In genomic region chr11:49844969-49845368, GRCm38 (mm10) we compare ENCODE assay signal across 10 mouse cellular contexts. TPM values are rescaled to one million over a fixed set of nuclear protein-coding genes. Genes with fewer than 3 reads are reported as not detected.
A peak's percentile ranks its signal among the peaks of the same experiment; 100 is the strongest.
DNase-seq lines count a peak whose midpoint lies in the region; ATAC-seq and TF ChIP-seq lines count a peak whose summit lies in the region.
"Had no signal": no experiment of that assay in that cellular context is flagged by ENCODE, and none has a peak within 500 bp of the region (broad histone marks: within the 10 kb centered on the region; RNA-seq: fewer than 3 reads in every experiment).

No protein-coding gene starts in this region.

- no peak overlapping the region for H3K27ac ChIP-seq in intestine, postnatal 0 days (ENCODE audit: low read depth, low read length)
- no peak overlapping the region for H3K27ac ChIP-seq in intestine, embryonic 15.5 days
- H3K27ac ChIP-seq in heart, postnatal 0 days (ENCODE audit: low read depth): no peak overlapping the region
- H3K27ac ChIP-seq in neural tube, embryonic 11.5 days (ENCODE audit: low read depth, low read length): no peak overlapping the region
- H3K27ac ChIP-seq: embryonic facial prominence, embryonic 15.5 days; neural tube, embryonic 12.5 days had no signal

- peaks cover 16% of the 10 kb centered on the region for H3K4me1 ChIP-seq in intestine, postnatal 0 days (replicated peaks; ENCODE audit: control insufficient read depth, insufficient read depth, low read length)
- H3K4me1 ChIP-seq in intestine, embryonic 15.5 days (replicated peaks): peaks cover 13% of the 10 kb centered on the region
- peaks cover 24% of the 10 kb centered on the region for H3K4me1 ChIP-seq in heart, postnatal 0 days (ENCODE audit: control insufficient read depth, insufficient read depth)
- H3K4me1 ChIP-seq in neural tube, embryonic 11.5 days (ENCODE audit: control insufficient read depth, insufficient read depth, low read length): peaks cover 13% of the 10 kb centered on the region

- H3K36me3 ChIP-seq in intestine, postnatal 0 days (ENCODE audit: control insufficient read depth, insufficient read depth): no peaks in the 10 kb centered on the region
- H3K36me3 ChIP-seq in intestine, embryonic 15.5 days: no peaks in the 10 kb centered on the region
- H3K36me3 ChIP-seq in heart, postnatal 0 days (replicated peaks; ENCODE audit: control insufficient read depth, insufficient read depth, low read length): 0 out of 2 replicates have a peak, but pooled peaks cover 4% of the 10 kb centered on the region
- H3K36me3 ChIP-seq in neural tube, embryonic 11.5 days (ENCODE audit: control insufficient read depth, insufficient read depth, low read length): no peaks in the 10 kb centered on the region
- H3K36me3 ChIP-seq: embryonic facial prominence, embryonic 15.5 days; neural tube, embryonic 12.5 days had no signal

- H3K9ac ChIP-seq in intestine, postnatal 0 days (ENCODE audit: low read depth, low read length): no peak overlapping the region
- no peak overlapping the region for H3K9ac ChIP-seq in intestine, embryonic 15.5 days
- H3K9ac ChIP-seq in heart, postnatal 0 days (replicated peaks; ENCODE audit: low read depth, low read length): no peak overlapping the region
- H3K9ac ChIP-seq in neural tube, embryonic 11.5 days (ENCODE audit: low read length): no peak overlapping the region
- H3K9ac ChIP-seq: embryonic facial prominence, embryonic 15.5 days; neural tube, embryonic 12.5 days had no signal

- DNase-seq in R1 (ENCODE audit: low read depth, low spot score): peak; percentile 83
- DNase-seq in cerebellum, postnatal 4 days (ENCODE audit: low spot score in 2 of 2): peak; percentile 49 to 63
- DNase-seq in heart, postnatal 0 days (ENCODE audit: low spot score): peak; percentile 62
- peak; percentile 43 to 50 for DNase-seq in left cerebral cortex, postnatal 36 days (ENCODE audit: low spot score in 2 of 2)
- peak; percentile 53 for DNase-seq in neural tube, embryonic 11.5 days (ENCODE audit: low spot score)
- DNase-seq in thymus, postnatal 10 days (ENCODE audit: low spot score in 2 of 2): peak; percentile 39 to 70

- no peak for ATAC-seq in intestine, postnatal 0 days
- no peak for ATAC-seq in intestine, embryonic 15.5 days
- no peak for ATAC-seq in heart, postnatal 0 days (ENCODE audit: insufficient read depth, low read depth)
- no peak for ATAC-seq in neural tube, embryonic 11.5 days (ENCODE audit: insufficient read depth, low FRiP score, low TSS enrichment)

- no peak for TF ChIP-seq EP300 in heart, postnatal 0 days (IDR thresholded peaks at IDR 0.05; ENCODE audit: low read depth)

- intact Hi-C loops in left cerebral cortex, postnatal 36 days (cut with DNase I): loop anchor here (5.0 kb wide), 3 partner anchors 118 to 193 kb away; partner anchors contain the start of gene Cnot6

- WGBS in intestine, postnatal 0 days: 57% methylated on average over 3 of the region's 3 CpGs
- 42% methylated on average over 3 of the region's 3 CpGs for WGBS in intestine, embryonic 15.5 days
- 25% methylated on average over 3 of the region's 3 CpGs for WGBS in heart, postnatal 0 days
- whole genome bisulfite sequencing in neural tube, embryonic 11.5 days: 65% methylated on average over 3 of the region's 3 CpGs

- no peaks in the 10 kb centered on the region for H3K9me3 ChIP-seq in intestine, postnatal 0 days (ENCODE audit: control insufficient read depth)
- H3K9me3 ChIP-seq in intestine, embryonic 15.5 days: no peaks in the 10 kb centered on the region
- H3K9me3 ChIP-seq in heart, postnatal 0 days (replicated peaks; ENCODE audit: control insufficient read depth, low read length): no peaks in the 10 kb centered on the region
- H3K9me3 ChIP-seq in neural tube, embryonic 11.5 days (ENCODE audit: control insufficient read depth, low read length): no peaks in the 10 kb centered on the region
- H3K9me3 ChIP-seq: embryonic facial prominence, embryonic 15.5 days; neural tube, embryonic 12.5 days had no signal

- peak; percentile 84 for TF ChIP-seq CTCF in intestine, postnatal 0 days (IDR thresholded peaks at IDR 0.05; ENCODE audit: low read depth)
- peak; percentile 77 for TF ChIP-seq CTCF in heart, postnatal 0 days (IDR thresholded peaks at IDR 0.05; ENCODE audit: low read depth)

- no peak overlapping the region for H3K4me3 ChIP-seq in intestine, postnatal 0 days (ENCODE audit: low read depth, low read length)
- no peak overlapping the region for H3K4me3 ChIP-seq in intestine, embryonic 15.5 days (replicated peaks)
- H3K4me3 ChIP-seq in heart, postnatal 0 days (ENCODE audit: low read depth, low read length): no peak overlapping the region
- no peak overlapping the region for H3K4me3 ChIP-seq in neural tube, embryonic 11.5 days (ENCODE audit: low read depth, low read length)
- H3K4me3 ChIP-seq: embryonic facial prominence, embryonic 15.5 days; neural tube, embryonic 12.5 days had no signal

- H3K27me3 ChIP-seq in intestine, postnatal 0 days (replicated peaks; ENCODE audit: control insufficient read depth, insufficient read depth, low read length): no peaks in the 10 kb centered on the region
- no peaks in the 10 kb centered on the region for H3K27me3 ChIP-seq in intestine, embryonic 15.5 days (replicated peaks)
- no peaks in the 10 kb centered on the region for H3K27me3 ChIP-seq in heart, postnatal 0 days (ENCODE audit: control insufficient read depth, insufficient read depth, low read length)
- no peaks in the 10 kb centered on the region for H3K27me3 ChIP-seq in neural tube, embryonic 11.5 days (ENCODE audit: control insufficient read depth, insufficient read depth, low read length)
- H3K27me3 ChIP-seq: embryonic facial prominence, embryonic 15.5 days; neural tube, embryonic 12.5 days had no signal

- H3K4me2 ChIP-seq in intestine, postnatal 0 days (replicated peaks; ENCODE audit: low read depth): no peak overlapping the region
- no peak overlapping the region for H3K4me2 ChIP-seq in intestine, embryonic 15.5 days (replicated peaks)
- no peak overlapping the region for H3K4me2 ChIP-seq in heart, postnatal 0 days (ENCODE audit: low read depth, low read length)
- H3K4me2 ChIP-seq in neural tube, embryonic 11.5 days (ENCODE audit: low read depth): no peak overlapping the region
- H3K4me2 ChIP-seq: embryonic facial prominence, embryonic 15.5 days had no signal

RNA-seq across cellular contexts. Expression of gene Mapk9, which starts 1.6 kb away (rescaled TPM):
- 21.7 and 22.0 TPM in 2 replicates for polyA plus RNA-seq in intestine, postnatal 0 days (2015; fragmentation: Nextera tagmentation; extraction: Ambion mirVana)
- 29.9 and 32.1 TPM in 2 replicates for polyA plus RNA-seq in intestine, embryonic 15.5 days (2015; fragmentation: Nextera tagmentation; extraction: Ambion mirVana)
- total RNA-seq in heart, postnatal 0 days (2014; rRNA removed; ENCODE audit: low replicate concordance): 37.2 and 55.8 TPM in 2 replicates
- 25.4 and 25.9 TPM in 2 replicates for polyA plus RNA-seq in heart, postnatal 0 days (2015; fragmentation: Nextera tagmentation; extraction: Ambion mirVana)
- 100 to 1,000 TPM; 215 to 223 TPM for total RNA-seq in left cerebral cortex, postnatal 36 days (2021)
- polyA plus RNA-seq in neural tube, embryonic 11.5 days (2014; fragmentation: Nextera tagmentation; extraction: Ambion mirVana): 50.9 and 51.8 TPM in 2 replicates

RNA-seq across cellular contexts. Expression of gene Gfpt2, which starts 51.0 kb away (rescaled TPM):
- polyA plus RNA-seq in intestine, postnatal 0 days (2015; fragmentation: Nextera tagmentation; extraction: Ambion mirVana): 1.7 and 2.8 TPM in 2 replicates
- polyA plus RNA-seq in intestine, embryonic 15.5 days (2015; fragmentation: Nextera tagmentation; extraction: Ambion mirVana): 6.5 and 6.7 TPM in 2 replicates
- 6.1 and 10.8 TPM in 2 replicates for total RNA-seq in heart, postnatal 0 days (2014; rRNA removed; ENCODE audit: low replicate concordance)
- polyA plus RNA-seq in heart, postnatal 0 days (2015; fragmentation: Nextera tagmentation; extraction: Ambion mirVana): 8.5 TPM in 2 replicates
- 1 to 10 TPM; 7.6 to 8.0 TPM for total RNA-seq in left cerebral cortex, postnatal 36 days (2021)
- polyA plus RNA-seq in neural tube, embryonic 11.5 days (2014; fragmentation: Nextera tagmentation; extraction: Ambion mirVana): 10.9 and 11.8 TPM in 2 replicates

RNA-seq across cellular contexts. Expression of gene Rasgef1c, which starts 56.7 kb away (rescaled TPM):
- polyA plus RNA-seq in intestine, postnatal 0 days (2015; fragmentation: Nextera tagmentation; extraction: Ambion mirVana): 0.44 and 0.78 TPM in 2 replicates
- 0.36 and 0.43 TPM in 2 replicates for polyA plus RNA-seq in intestine, embryonic 15.5 days (2015; fragmentation: Nextera tagmentation; extraction: Ambion mirVana)
- total RNA-seq in heart, postnatal 0 days (2014; rRNA removed; ENCODE audit: low replicate concordance): 1.7 TPM in 1 of 2 replicates, not detected in the other
- polyA plus RNA-seq in heart, postnatal 0 days (2015; fragmentation: Nextera tagmentation; extraction: Ambion mirVana): not detected in 2 replicates
- total RNA-seq in left cerebral cortex, postnatal 36 days (2021): 10 to 100 TPM; 36.6 to 46.1 TPM
- polyA plus RNA-seq in neural tube, embryonic 11.5 days (2014; fragmentation: Nextera tagmentation; extraction: Ambion mirVana): 8.5 and 10.9 TPM in 2 replicates
